Mouse (Mus musculus): ENCODE results near the gene Ror1. TPM values are rescaled to one million over a fixed set of nuclear protein-coding genes. Genes with fewer than 3 reads are reported as not detected.

Ror1 gene
- 10 to 100 TPM; 28.9 to 37.2 TPM for total RNA-seq (2021)

DNA sequence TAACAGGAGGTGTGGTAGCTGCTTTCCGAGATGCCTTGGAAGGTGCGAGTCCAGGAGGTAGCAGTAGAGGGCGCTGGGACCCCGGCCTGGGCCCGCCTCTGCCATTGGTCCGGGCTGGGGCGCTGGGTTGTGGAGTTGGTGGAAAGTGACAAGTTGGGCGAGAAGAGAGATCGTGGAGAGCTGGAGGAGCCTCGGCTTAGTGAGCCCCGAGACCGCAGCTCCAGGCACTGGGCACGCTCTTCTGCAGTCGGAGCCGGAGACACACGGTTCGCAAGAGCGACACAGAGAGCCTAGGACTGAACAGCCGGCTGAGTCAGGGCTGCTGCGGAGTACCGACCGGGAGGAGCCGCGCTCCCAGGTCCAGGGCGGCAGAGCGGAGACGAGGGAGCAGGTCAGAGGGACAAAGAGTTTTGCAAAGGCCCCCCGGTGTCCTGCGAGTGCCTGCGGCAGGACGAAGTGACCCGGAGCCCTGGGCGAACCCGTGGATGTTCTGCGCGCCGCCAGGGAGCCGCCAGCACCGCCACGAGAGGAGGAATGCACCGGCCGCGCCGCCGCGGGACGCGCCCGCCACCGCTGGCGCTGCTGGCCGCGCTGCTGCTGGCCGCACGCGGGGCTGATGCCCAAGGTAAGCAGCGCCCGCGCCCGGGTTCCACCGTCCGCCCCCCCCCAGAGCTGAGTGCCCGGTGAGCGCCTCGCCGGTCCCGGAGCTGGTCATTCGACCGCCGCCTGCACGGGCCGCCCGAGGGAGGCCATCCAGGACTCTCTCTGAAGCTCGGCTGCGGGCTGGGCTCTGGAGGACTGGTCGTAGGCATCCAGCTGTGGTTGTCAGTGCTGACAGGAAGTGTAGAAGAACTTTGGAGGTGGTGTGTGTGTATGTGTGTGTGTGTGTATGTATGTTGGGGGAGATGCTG, at the start of gene Ror1:
Gene Ror1 (plus strand): TSS at position 107 of the 911 bp plus-strand sequence.
- peak; percentile 98 for DNase-seq

GRCm38 (mm10) chr4:100047066-100047465, 48.5 kb upstream of the Ror1 start:
- no peak for DNase-seq

DNA sequence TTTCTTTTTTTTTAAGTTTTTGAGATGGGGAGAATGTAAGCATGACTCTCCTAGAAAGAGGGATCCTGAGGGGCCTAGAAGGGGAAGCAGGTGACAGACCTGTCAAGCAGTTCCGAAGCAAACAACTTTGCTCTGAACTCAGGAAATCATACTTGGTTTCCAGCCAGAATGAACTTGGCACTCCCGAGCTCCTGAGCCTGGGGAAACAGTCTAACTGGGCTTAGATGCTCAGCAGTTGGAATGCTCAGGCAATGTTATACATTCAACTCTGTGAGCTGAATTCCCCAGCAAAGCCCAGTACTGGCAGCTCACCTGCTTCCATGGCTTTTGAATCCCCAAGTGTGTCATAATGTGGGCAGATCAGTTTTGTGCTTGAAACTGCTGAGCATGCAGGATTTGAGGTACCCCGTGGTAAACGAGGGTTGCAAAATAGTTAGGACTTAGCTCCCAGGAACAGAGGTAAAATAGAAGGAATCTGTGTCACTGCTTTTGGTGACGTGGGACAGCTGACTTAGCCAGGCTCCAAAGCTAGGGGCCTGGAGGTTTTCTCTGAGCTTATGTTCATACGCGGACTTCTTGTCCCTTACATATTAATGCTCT, 47.1 kb upstream of the Ror1 start:
- peak; percentile 40 for DNase-seq

DNA sequence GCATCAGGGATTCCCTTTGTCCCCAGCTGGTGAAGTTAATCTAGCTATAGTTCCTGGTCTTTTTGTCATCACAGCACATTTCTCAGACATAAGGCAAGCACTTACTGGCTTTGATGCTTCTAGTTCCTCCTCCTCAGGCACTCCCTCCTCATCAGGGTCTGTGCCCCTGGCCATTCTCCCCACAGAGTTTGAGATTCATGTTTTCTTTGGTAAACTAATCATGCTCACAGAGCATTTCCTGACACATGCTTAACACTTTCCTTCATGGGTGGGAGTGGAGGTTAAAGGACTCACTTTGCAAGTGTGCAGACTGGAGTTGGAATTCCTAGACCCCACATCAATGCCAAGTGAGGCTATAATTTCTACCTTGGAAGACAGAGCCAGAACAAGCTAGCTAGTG, 43.8 kb upstream of the Ror1 start:
- no peak for DNase-seq

GRCm38 (mm10) chr4:100052258-100052657, 43.3 kb upstream of the Ror1 start:
- DNase-seq, result no peak

GRCm38 (mm10) chr4:100056046-100056445, 39.5 kb upstream of the Ror1 start:
- DNase-seq, result peak; percentile 28

DNA sequence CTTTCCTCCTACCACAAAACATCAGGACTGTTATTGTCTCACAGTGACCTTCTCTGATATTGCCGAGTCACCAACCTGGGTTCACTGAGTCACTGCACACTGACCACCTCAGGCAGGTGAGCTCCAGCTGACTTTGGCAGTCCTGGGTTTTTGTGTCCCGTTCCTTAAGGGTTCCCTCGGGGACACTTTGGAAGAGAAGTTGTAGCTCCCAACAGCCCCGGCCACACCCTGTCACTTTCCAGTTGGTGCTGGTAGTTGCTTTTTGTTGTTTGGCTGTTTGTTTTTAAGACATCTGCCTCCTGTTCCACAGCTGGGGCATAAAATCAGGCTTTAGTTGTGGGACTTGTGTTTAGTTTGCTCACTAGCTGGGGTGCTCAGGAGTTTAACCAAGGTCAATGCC, 39.1 kb upstream of the Ror1 start:
- DNase-seq, result no peak

DNA sequence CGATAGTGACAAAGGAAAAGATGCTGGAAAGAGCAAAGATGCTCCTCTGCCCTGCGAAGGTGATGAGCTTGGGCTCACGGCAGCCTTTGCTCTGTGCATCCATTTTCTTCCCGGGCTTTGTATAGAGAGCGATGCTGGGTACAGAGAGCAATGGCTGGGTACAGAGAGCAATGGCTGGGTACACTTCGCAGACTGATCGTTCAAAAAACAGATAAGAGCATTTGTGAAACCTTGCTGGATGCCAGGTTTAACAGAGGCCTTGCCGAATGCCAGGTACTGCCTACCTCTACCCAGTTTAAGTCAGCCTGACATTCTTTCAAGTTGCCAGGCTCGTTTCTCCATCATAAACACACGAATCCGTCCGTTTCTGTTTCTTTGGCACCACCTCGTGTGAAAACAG, 38.2 kb upstream of the Ror1 start:
- no peak for DNase-seq

- DNase-seq, result no peak
These were observed 37.0 kb upstream of the Ror1 start for GRCm38 (mm10) chr4:100058631-100059030.

DNA sequence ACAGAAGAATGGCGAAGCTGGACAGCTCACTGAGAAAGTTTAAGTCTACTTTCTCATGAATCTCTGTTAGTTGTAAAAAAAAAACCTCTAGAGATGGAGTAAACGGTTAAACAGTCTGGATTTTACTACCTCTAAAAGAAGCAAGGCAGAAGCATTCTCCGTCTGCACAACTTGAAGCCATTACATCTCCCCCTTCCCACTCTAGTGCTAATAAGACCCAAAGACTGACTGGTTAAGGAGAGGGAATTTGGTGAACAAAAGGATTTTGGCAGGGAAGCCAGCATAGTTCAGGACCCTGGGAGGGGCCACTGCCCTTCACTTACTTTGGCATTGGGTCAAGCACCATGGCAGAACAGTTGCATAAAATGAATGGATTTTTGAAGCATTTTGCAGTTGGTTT, 35.8 kb upstream of the Ror1 start:
- no peak for DNase-seq

DNA sequence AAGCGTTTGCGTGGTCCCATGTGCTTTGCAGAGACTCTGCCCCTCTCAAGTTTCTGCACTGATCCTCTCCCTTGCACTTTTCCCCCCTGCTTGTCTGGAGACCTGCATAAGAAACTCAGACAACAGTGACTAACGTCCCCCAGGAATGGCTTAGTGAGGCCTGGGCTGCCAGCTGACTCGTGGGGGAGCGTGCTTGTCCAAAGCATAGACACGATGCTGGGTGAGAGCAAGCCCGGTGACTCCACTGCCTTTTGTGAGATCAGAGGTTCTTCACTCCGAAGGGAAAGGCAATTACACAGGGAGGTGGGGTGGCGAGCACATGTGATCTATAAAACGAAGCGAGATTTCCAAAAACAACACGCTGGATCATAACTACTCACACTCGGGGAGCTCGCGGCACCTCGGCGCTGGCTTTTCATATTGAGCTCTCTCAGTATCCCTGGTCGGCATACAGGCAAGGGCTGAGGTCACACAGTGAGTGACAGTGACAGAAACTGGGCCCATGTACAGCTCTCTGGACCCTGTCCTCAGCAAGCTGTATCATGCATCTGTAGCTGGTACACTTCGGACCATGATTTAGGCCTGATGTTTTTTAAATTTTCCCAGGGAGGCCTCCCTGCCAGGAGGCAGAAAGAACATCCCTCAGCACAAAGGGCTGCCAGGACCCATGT, 34.1 kb upstream of the Ror1 start:
- DNase-seq, result no peak

DNA sequence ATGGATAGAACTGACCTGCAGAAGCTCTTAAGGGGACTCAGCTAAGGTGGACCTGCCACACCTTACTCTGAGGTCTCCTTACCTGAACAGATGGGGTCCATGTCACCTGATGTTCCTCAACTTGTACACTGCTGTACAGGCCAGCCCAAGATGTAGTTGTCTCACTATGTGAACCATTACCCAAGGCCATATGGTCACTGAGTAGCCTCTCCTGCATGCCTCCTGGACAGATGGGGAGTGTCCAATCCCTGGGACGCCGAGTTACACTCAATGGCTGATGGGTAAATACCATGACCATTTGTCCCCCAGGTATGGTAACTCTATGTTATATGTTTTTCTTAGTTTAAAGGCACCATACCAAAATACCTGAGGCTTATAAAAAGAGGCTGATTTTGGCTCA, 29.9 kb upstream of the Ror1 start:
- no peak for DNase-seq

GRCm38 (mm10) chr4:100070101-100070500, 25.5 kb upstream of the Ror1 start:
- DNase-seq, result no peak

- DNase-seq, result peak; percentile 44
These were observed 1.1 kb downstream of the Ror1 start for GRCm38 (mm10) chr4:100096596-100097181.

DNA sequence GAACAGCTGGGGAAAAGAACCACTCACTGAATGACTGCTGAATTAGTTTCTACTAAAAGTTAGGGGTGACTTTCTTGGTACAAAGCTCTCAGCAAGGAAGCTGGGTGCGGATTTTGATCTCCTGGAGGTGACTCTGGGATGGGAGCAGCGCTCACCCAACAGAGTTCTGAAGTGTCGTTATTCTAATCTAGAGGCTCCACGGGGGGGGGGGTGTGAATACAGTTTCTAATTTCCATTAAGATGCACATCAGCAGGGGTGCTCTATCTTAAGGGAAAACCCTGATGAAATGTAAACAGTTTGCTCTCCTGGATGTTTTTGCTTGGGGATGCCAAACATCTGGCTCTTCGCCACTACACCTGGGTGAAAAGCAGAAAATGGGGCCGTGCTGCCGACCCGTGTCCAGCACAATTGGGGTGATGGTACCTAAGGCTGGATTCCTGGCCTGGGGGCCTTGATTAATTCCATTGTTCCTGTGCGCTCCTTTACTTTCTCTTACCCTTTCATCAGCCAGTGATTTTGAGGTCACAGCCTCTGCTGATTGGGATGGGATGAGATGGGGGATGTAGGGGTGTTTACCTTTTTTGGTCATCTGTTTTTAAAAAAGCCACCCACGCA, 1.9 kb downstream of the Ror1 start:
- no peak for DNase-seq

- DNase-seq, result no peak
These were observed 5.7 kb downstream of the Ror1 start for GRCm38 (mm10) chr4:100101066-100101820.

GRCm38 (mm10) chr4:100101844-100102243, 6.3 kb downstream of the Ror1 start:
- DNase-seq, result no peak

DNA sequence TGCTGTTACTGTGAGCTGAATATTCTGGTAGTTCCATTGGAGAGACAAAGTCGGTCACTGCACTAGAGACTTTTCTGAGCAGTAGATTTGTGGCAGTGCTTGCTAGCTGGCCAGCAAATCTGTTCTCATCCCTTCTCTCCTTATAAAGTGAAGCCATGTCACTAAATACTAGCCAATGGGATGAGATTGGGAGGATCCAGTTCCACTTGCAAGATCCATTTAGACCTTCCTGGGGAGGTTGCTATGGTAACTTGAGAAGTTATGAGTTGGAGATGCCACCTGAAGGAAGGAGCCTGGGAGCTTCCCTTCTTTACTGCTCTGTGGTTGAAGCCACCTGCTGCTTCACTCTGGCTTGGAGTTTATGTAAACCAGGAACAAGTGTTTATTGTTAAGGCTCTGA, 8.7 kb downstream of the Ror1 start:
- DNase-seq, result no peak

DNA sequence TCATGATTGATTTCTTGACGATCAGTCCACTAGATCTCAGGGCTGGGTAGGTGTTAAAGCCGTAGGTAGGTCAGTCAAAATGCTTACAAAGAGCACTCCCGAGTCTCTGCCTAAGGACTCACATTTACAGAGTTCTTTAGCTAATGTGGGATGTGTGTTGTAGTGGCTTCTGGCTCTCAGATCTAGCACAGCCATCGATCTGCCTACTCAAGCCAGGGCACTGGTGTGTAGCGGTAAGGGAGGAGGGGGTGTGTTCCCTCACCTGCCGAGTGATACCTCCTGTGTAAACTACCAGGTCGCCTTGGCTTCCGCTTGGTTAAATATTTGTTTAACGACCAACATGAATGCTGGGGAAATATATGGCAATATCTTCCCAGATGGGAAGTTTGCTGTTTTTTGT, 12.0 kb downstream of the Ror1 start:
- DNase-seq, result no peak

GRCm38 (mm10) chr4:100108551-100108950, 13.0 kb downstream of the Ror1 start:
- no peak for DNase-seq

DNA sequence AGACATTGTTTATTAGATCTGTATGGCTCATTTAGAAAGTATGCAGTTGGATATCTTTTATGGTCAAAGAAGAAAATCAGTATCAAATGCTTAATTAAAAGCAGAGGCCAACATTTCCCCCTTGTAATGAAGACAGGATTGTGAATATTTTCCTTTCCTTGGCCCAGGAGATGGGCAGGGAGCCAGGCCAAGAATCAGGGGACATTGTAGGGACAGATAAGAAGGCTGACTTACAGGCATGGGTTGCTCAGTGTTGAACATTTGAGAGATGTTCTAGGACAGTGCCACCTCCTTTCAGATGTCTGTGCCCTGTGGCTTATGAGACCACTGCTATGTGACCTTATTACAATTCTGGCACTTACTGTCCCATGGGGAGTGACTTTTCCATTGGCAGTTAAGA, 18.6 kb downstream of the Ror1 start:
- no peak for DNase-seq

DNA sequence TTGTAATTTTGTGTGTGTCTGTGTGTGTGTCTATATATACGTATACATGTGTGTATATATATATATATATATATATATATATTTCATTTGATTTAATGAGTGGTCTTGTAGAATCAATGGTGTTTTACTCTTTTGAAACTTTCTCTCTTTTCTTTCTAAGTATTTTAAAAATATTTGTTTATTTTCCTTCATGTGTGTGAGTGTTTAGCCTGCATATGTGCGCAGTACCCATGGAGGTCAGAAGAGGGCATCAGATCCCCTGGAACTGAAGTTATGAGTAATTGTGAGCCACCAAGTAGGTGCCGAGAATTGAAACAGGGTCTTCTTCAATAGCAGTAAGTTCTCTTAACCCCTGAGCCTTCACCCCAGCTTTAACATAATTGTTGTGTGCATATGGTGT, 20.8 kb downstream of the Ror1 start:
- DNase-seq, result no peak

Measured in heart, postnatal 4 days (tissue).